Mouse (Mus musculus): ENCODE data around the gene Fn1. TPM values are rescaled to one million over a fixed set of nuclear protein-coding genes. Genes with fewer than 3 reads are reported as not detected.

Fn1 gene
- polyA plus RNA-seq, 1 experiment from 2014 or later: 84.4 TPM

DNA sequence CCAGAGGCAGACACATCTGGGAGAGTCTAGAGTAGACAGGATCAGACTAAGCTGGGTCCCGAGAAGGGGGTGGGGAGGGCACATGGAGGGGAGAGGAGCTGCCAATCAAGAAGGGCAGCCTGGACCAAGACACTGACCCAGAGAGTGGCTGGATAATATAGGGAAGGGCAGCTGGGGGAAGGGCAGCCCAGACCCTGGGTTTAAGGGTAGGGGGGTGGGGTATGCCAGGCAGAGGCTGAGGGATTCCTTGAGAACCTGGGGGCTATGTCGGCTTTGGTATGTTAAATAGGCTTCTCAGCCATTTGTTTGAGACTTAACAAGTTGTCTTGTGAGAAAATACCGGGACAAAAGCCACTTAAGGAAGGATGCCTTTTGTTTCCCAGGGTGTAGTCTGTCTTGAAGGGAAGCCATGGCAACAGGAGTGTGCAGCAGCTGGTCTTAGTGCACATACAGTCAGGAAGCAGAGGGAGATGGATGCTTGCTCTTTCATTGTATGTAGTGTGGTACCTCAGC, 20.5 kb upstream of the Fn1 start:
- peak overlapping the region; percentile 76 for H3K27ac ChIP-seq (replicated peaks)
- no peaks in the 10 kb centered on the region for H3K27me3 ChIP-seq (ENCODE audit: low read depth, poor library complexity, severe bottlenecking)
- H3K4me3 ChIP-seq: no peak overlapping the region
- WGBS: 2% methylated on average over 3 of the region's 3 CpGs
- peak; percentile 72 for DNase-seq (ENCODE audit: low spot score)
- no peaks in the 10 kb centered on the region for H3K9me3 ChIP-seq (replicated peaks)
- H3K4me1 ChIP-seq: peaks cover 21% of the 10 kb centered on the region
- H3K36me3 ChIP-seq: no peaks in the 10 kb centered on the region

DNA sequence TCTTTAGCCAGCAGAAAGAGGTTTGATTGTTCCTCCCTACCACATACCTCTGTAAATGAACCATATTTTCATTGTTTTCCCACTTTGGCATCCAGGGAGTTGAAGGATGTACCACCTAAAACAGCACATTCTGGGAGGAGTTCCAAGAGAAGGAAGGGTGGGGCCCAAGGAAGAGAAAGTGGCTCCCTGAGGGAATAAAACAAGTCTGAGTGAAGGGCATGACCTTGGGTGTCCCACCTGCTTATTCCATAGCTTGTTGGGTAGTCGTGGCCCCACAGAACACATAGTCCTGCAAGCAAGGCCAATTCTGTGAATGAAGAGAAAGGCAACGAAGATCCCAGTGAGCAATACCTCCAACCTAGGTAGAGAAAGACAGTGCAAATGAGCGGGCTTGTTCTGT, 19.3 kb upstream of the Fn1 start:
- no peak overlapping the region for H3K27ac ChIP-seq (replicated peaks)
- no peak for DNase-seq (ENCODE audit: low spot score)
- WGBS: 89% methylated on average over 3 of the region's 3 CpGs
- H3K4me1 ChIP-seq: peaks cover 21% of the 10 kb centered on the region
- H3K27me3 ChIP-seq (ENCODE audit: low read depth, poor library complexity, severe bottlenecking): no peaks in the 10 kb centered on the region
- no peak overlapping the region for H3K4me3 ChIP-seq
- H3K36me3 ChIP-seq: no peaks in the 10 kb centered on the region
- H3K9me3 ChIP-seq (replicated peaks): no peaks in the 10 kb centered on the region; the same call in 1 of the 2 replicates

DNA sequence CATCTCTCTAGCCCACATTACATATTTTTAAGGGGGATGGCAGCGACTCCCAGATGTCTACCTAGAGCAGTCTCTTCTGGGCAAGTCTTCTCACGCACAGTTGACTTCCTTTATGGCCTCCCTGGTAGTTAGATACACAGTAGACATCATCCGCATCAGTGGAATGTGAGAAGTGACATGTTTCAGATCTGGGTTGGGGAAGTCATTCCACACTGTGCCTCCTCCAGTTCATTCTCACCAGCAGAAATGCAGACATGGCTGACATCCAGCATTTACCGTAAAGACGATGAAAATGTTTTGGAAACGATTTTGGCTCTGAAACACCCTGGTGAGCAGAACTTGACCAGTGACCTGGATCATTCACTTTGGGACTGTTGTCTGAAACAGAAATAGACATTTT, 10.2 kb upstream of the Fn1 start:
- DNase-seq (ENCODE audit: low spot score): no peak
- WGBS: 92% methylated on average over 6 of the region's 6 CpGs

DNA sequence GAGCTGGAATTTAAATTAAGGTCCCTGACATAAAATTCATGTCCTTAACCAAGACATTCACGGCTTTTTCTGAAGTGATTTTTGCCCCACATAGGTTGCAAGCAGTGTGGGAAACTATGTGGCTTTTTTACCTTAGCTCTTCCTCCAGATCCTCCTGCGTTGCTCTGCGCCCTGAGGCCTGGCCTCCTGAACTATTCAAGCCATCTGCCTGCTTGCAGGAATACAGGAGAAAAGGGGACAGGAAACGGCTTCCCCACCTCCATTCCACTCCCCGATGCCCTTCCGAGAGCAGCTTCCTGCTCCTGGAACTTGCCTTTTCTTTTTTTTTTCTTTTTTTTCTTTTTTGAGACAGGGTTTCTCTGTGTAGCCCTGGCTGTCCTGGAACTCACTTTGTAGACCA, 5.6 kb upstream of the Fn1 start:
- peaks cover 8% of the 10 kb centered on the region for H3K4me1 ChIP-seq
- 0 out of 2 replicates have a peak, but pooled peaks cover 11% of the 10 kb centered on the region for H3K36me3 ChIP-seq
- DNase-seq (ENCODE audit: low spot score): no peak
- H3K27me3 ChIP-seq (ENCODE audit: low read depth, poor library complexity, severe bottlenecking): no peaks in the 10 kb centered on the region
- WGBS: 80% methylated on average over 6 of the region's 6 CpGs
- no peak overlapping the region for H3K4me3 ChIP-seq
- H3K27ac ChIP-seq (replicated peaks): no peak overlapping the region
- peaks cover 22% of the 10 kb centered on the region for H3K9me3 ChIP-seq (replicated peaks)

More for the DNA sequence above, 10.2 kb upstream of the Fn1 start:
- Histone ChIP-seq H3K36me3 (0 out of 2 replicates have a peak, but pooled peaks cover 11% of the 10 kb centered on the region), H3K4me1 (no peaks in the 10 kb centered on the region), H3K27ac (replicated peaks) (no peak overlapping the region), H3K9me3 (replicated peaks) (peaks cover 27% of the 10 kb centered on the region), H3K27me3 (ENCODE audit: low read depth, poor library complexity, severe bottlenecking) (no peaks in the 10 kb centered on the region), H3K4me3 (no peak overlapping the region)

DNA sequence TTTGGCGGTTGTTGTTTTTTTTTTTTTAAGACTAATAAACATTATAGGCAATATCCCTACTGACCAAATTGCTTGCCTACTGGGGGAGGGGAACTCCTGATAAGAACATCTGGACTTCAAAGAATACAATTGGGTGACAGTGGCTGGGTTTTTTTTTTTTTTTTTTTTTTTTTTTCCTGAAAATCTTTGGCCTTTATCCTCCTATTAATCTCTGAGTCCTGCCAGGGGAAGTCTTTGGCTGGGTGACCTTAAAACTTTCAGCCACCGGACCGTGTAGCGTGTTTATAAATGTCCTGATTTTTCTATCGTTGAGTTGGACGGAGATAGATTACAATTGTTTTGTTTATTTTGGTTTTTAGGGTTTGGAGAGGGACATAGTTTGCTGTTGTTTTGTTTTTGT, 3.3 kb upstream of the Fn1 start:
- peaks cover 16% of the 10 kb centered on the region for H3K4me1 ChIP-seq
- no peaks in the 10 kb centered on the region for H3K9me3 ChIP-seq (replicated peaks)
- H3K36me3 ChIP-seq: no peaks in the 10 kb centered on the region
- H3K27me3 ChIP-seq (ENCODE audit: low read depth, poor library complexity, severe bottlenecking): no peaks in the 10 kb centered on the region
- no peak overlapping the region for H3K27ac ChIP-seq (replicated peaks)
- no peak for DNase-seq (ENCODE audit: low spot score)
- no peak overlapping the region for H3K4me3 ChIP-seq
- 87% methylated on average over 6 of the region's 6 CpGs for WGBS

DNA sequence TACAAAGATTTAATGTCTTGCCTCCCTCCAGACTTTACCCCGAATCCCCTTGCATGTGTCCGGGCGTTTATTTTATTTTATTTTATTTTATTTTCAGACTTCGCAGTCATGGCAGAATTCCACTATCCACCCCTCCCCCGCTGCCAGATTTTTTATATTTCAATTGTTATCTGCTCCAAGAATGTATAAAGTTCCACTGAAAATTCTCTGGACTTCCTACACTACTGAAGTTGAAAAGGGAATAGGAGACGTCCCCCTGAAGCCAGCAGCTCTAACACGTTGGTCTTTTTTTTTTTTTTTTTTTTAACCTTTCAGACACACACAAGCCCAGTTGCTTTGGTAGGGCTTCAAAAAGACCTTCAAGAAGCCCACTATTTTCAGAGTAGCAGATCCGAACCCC, 1.2 kb upstream of the Fn1 start:
- Histone ChIP-seq H3K27ac (replicated peaks) (peak overlapping the region; percentile 97), H3K27me3 (ENCODE audit: low read depth, poor library complexity, severe bottlenecking) (no peaks in the 10 kb centered on the region), H3K4me3 (peak overlapping the region; percentile 79), H3K9me3 (replicated peaks) (no peaks in the 10 kb centered on the region), H3K36me3 (peaks cover 13% of the 10 kb centered on the region), H3K4me1 (peaks cover 29% of the 10 kb centered on the region)
- no peak for DNase-seq (ENCODE audit: low spot score)
- WGBS: 14% methylated on average over 8 of the region's 8 CpGs

DNA sequence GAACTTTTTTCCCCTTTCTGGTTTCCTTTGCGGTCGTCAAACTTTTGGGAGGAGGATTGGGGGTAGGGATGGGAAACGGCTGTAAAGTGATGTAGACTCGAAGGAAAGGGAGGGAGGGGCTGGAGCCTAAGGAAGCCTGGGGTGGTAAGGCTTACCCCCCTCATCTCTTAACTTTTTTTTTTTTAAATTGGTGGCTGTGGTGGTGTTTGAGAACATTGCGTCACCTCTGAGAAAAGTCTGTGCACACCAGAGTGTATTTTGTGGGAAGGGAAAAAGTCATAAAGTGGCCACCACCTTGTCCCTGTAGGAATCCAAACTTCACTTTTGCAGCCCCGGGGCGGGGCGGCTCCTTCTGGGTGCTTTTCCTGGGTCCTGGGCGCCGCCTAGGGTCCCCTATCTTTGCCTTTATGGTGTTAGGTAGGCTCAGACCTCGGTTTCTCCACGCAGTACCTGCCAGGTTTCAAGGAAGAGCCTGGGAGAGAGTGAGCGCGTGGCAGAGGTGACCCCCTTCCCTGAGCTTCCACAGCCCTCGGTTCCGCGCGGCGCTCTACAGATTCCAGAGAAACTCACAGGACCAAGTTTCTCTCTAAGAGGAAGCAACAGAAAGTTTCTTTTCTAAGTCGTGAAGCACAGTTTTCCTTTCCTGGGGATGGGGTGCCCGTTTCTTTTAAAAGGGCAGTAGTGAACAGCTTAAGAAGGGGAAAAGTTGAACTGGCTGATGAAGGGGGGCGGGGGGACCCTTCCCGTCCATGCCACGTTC, 580 bp upstream of the Fn1 start:
- DNase-seq (ENCODE audit: low spot score): peak; percentile 57
- Histone ChIP-seq H3K4me1 (peaks cover 29% of the 10 kb centered on the region), H3K27ac (replicated peaks) (peak overlapping the region; percentile 97), H3K27me3 (ENCODE audit: low read depth, poor library complexity, severe bottlenecking) (no peaks in the 10 kb centered on the region), H3K9me3 (replicated peaks) (no peaks in the 10 kb centered on the region), H3K36me3 (peaks cover 20% of the 10 kb centered on the region), H3K4me3 (peak overlapping the region; percentile 79)
- WGBS: 0% methylated on average over 24 of the region's 24 CpGs

DNA sequence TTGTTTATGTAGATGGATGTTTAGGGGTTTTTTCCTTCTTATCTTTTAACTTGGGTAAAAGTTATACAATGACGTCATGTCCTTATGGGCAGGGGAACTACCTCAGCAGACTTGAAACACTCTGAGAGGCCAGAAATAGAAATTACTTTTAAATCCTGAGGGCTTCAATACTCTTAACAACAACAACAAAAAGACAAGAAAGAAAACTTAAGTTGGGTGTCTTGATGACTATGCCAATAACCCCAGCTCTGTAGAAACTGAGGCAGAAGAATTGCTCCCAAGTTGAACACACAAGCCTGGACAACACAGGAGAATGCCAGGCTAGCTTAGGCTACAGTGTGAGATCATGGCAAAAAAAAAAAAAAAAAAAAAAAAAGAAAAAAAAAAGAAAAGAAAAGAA, 1.2 kb downstream of the Fn1 start:
- H3K27ac ChIP-seq (replicated peaks): 0 out of 2 replicates have a peak overlapping the region, but pooled peaks have one; percentile 59

DNA sequence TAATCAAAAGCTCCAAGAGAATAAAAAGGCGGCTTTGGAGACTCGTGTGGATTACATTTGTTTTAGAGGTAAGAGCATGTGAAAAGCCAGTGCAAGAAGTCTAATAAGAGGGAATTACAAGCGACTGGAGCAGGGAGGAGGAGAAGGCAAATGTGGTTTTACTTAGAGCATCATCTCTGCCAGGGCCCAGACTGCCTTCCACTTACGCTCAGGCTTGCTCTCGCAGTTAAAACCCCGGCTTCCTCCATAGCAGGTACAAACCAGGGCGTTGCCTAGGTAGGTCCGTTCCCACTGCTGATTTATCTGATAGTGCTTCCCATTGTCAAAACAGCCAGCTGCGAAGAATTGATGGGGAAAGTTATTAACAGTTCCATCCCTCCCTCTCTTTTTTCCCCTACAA, 1.7 kb downstream of the Fn1 start:
- H3K4me3 ChIP-seq: peak overlapping the region; percentile 79
- WGBS: 46% methylated on average over 9 of the region's 9 CpGs
- DNase-seq (ENCODE audit: low spot score): no peak
- peaks cover 42% of the 10 kb centered on the region for H3K36me3 ChIP-seq
- H3K4me1 ChIP-seq: peaks cover 29% of the 10 kb centered on the region
- H3K27me3 ChIP-seq (ENCODE audit: low read depth, poor library complexity, severe bottlenecking): peaks cover 7% of the 10 kb centered on the region; the same call in 1 of the 2 replicates
- no peaks in the 10 kb centered on the region for H3K9me3 ChIP-seq (replicated peaks)
- peak overlapping the region; percentile 59; the same call in 1 of the 2 replicates for H3K27ac ChIP-seq (replicated peaks)

More for the DNA sequence above, 1.2 kb downstream of the Fn1 start:
- peaks cover 37% of the 10 kb centered on the region for H3K36me3 ChIP-seq
- peaks cover 7% of the 10 kb centered on the region; the same call in 1 of the 2 replicates for H3K27me3 ChIP-seq (ENCODE audit: low read depth, poor library complexity, severe bottlenecking)
- peak overlapping the region; percentile 79 for H3K4me3 ChIP-seq
- no peak for DNase-seq (ENCODE audit: low spot score)
- H3K4me1 ChIP-seq: peaks cover 29% of the 10 kb centered on the region
- WGBS: 63% methylated on average over 1 of the region's 1 CpGs
- no peaks in the 10 kb centered on the region for H3K9me3 ChIP-seq (replicated peaks)

DNA sequence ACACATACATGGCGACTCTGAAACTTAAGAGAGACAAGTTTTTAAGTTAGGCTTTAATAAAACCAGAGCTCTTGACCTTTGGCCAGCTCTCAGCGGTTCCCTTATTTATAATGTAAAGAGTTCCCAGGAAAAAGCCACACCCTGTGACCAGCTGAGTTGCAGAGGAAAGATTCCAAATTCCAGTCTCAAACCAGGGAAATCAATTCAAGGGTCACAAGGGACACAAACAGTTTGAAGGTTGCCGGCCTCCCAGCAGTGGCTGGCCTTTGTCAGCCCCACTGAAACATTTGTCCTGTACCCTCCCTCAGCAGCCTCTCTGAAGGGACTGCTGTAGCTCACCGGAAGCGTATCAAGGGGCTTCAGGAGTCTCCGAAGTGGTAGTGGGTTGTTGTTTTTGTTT, 2.3 kb downstream of the Fn1 start:
- no peaks in the 10 kb centered on the region for H3K9me3 ChIP-seq (replicated peaks)
- H3K36me3 ChIP-seq: peaks cover 47% of the 10 kb centered on the region
- H3K27ac ChIP-seq (replicated peaks): no peak overlapping the region
- H3K4me1 ChIP-seq: peaks cover 29% of the 10 kb centered on the region
- DNase-seq (ENCODE audit: low spot score): no peak
- peak overlapping the region; percentile 79 for H3K4me3 ChIP-seq
- WGBS: 30% methylated on average over 6 of the region's 6 CpGs
- peaks cover 7% of the 10 kb centered on the region; the same call in 1 of the 2 replicates for H3K27me3 ChIP-seq (ENCODE audit: low read depth, poor library complexity, severe bottlenecking)

DNA sequence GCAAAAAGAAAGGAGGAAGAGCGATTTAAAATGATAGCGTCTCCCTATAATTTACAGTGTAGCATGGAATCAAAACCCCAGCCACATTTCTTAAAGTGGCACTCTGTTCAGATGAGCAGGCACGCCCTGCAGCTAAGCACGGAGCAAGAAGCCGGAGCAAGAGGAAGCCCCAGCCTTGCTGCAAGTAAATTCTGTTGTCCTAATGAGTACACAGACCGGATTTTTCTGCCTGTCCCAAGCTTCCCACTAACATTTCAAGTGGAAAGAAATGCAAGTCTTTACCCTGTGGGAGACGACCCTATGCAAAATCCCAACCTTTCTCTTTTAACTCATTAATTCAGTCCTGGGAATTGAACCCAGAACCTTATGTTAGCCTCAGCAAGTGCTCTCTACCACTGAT, 4.8 kb downstream of the Fn1 start:
- Histone ChIP-seq H3K27ac (replicated peaks) (no peak overlapping the region), H3K4me3 (no peak overlapping the region), H3K4me1 (peaks cover 19% of the 10 kb centered on the region), H3K9me3 (replicated peaks) (no peaks in the 10 kb centered on the region), H3K27me3 (ENCODE audit: low read depth, poor library complexity, severe bottlenecking) (peaks cover 13% of the 10 kb centered on the region; the same call in 1 of the 2 replicates), H3K36me3 (peaks cover 73% of the 10 kb centered on the region)
- WGBS: 93% methylated on average over 7 of the region's 7 CpGs
- no peak for DNase-seq (ENCODE audit: low spot score)

DNA sequence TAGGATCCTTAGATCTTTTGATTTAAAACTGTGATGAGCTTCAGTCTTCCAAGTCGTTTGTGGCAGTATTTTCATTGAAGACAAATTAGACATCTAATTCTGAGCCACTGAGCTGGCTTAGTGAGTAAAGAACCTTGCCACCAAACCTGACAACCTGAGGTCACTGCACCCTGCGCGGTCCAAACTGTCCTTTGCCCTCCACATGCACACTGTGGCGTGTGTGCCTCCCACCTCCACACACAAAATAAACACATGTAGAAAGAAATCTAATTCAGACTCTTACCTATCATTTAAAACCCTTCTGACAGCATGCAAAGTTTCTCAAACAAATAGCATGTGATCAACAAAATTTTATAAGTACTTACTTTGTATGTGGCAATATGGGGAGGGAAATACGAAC, 6.2 kb downstream of the Fn1 start:
- peaks cover 18% of the 10 kb centered on the region; the same call in 1 of the 2 replicates for H3K27me3 ChIP-seq (ENCODE audit: low read depth, poor library complexity, severe bottlenecking)
- H3K4me3 ChIP-seq: no peak overlapping the region
- 88% methylated on average over 5 of the region's 5 CpGs for WGBS
- no peak for DNase-seq (ENCODE audit: low spot score)
- no peak overlapping the region for H3K27ac ChIP-seq (replicated peaks)
- H3K9me3 ChIP-seq (replicated peaks): no peaks in the 10 kb centered on the region
- H3K4me1 ChIP-seq: peaks cover 18% of the 10 kb centered on the region
- peaks cover 87% of the 10 kb centered on the region for H3K36me3 ChIP-seq

DNA sequence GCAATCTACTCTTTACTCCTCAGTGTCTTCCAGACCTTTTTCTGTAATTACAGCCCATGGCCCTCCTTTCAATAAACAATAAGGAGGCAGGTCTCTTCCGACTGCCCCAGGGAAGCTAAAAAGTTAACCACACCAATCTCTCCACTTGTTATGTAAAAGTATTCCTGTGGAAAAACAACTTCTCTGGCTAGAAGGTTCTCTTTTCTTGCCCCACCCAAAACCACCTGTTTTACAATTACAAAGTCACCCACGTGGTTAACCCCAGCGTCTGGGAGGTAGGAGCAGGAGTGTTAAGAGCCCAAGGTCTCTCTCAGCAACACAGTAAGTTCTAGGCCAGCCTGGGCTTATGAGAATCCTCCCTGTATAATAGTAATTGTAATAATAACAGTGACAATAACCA, 7.0 kb downstream of the Fn1 start:
- WGBS: 74% methylated on average over 3 of the region's 3 CpGs
- peaks cover 18% of the 10 kb centered on the region; the same call in 1 of the 2 replicates for H3K27me3 ChIP-seq (ENCODE audit: low read depth, poor library complexity, severe bottlenecking)
- peaks cover 10% of the 10 kb centered on the region for H3K4me1 ChIP-seq
- no peak overlapping the region for H3K4me3 ChIP-seq
- no peak overlapping the region for H3K27ac ChIP-seq (replicated peaks)
- H3K9me3 ChIP-seq (replicated peaks): no peaks in the 10 kb centered on the region
- H3K36me3 ChIP-seq: peaks cover 95% of the 10 kb centered on the region
- DNase-seq (ENCODE audit: low spot score): no peak

Measured in midbrain, embryonic 10.5 days (tissue).